8 mouse cellular contexts compared by ENCODE assay signal in genomic region chr17:46650232-46651031, GRCm38 (mm10). TPM values are rescaled to one million over a fixed set of nuclear protein-coding genes. Genes with fewer than 3 reads are reported as not detected.
A peak's percentile ranks its signal among the peaks of the same experiment; 100 is the strongest.
DNase-seq lines count a peak whose midpoint lies in the region; ATAC-seq lines count a peak whose summit lies in the region.

TSS of gene Cul7 (plus strand) at chr17:46650337.

- no peaks in the 10 kb centered on the region for H3K27me3 ChIP-seq in hindbrain, embryonic 15.5 days

- H3K9ac ChIP-seq in hindbrain, embryonic 15.5 days: peak within 1 kb of the TSS; percentile 86

- peaks cover 31% of the 10 kb centered on the region for H3K36me3 ChIP-seq in hindbrain, embryonic 15.5 days

- peak; percentile 95 for ATAC-seq in hindbrain, embryonic 15.5 days (ENCODE audit: low FRiP score, low read depth)

- H3K4me1 ChIP-seq in hindbrain, embryonic 15.5 days (replicated peaks): peaks cover 44% of the 10 kb centered on the region

- H3K9me3 ChIP-seq in hindbrain, embryonic 15.5 days: no peaks in the 10 kb centered on the region

- peak within 1 kb of the TSS; percentile 95 for H3K27ac ChIP-seq in hindbrain, embryonic 15.5 days (replicated peaks)

- H3K4me3 ChIP-seq in hindbrain, embryonic 15.5 days: peak within 1 kb of the TSS; percentile 57

- DNase-seq in WW6 (ENCODE audit: low read depth, low spot score): peak; percentile 74
- peak; percentile 84 to 90 for DNase-seq in cerebellum, postnatal 36 days
- DNase-seq in gastrocnemius, adult 18-20 months (ENCODE audit: low spot score): peak; percentile 87
- peak; percentile 84 to 92 for DNase-seq in left cerebral cortex, adult 18-20 months (ENCODE audit: low spot score in 2 of 2)
- peak; percentile 95 to 98 for DNase-seq in lung, postnatal 4 days
- DNase-seq in retina, postnatal 1 day: peak; percentile 97
- DNase-seq in thymus, postnatal 4 days: peak; percentile 95

- H3K4me2 ChIP-seq in hindbrain, embryonic 15.5 days: peak within 1 kb of the TSS; percentile 90

- WGBS in hindbrain, embryonic 15.5 days: under 1% methylated on average over 49 of the region's 58 CpGs

RNA-seq across cellular contexts. Expression of gene Cul7, which starts in this region (rescaled TPM):
- total RNA-seq in gastrocnemius, adult 18-20 months (2021): 1 to 10 TPM; 3.4 to 4.1 TPM
- polyA plus RNA-seq in hindbrain, embryonic 15.5 days (2015; fragmentation: Nextera tagmentation; extraction: Ambion mirVana): 38.4 and 43.8 TPM in 2 replicates
- total RNA-seq in left cerebral cortex, adult 18-20 months (2021): 10 to 100 TPM; 26.1 to 27.1 TPM

Comparison
In these comparisons a context has a peak if more than half of its experiments do, and no peak if none do; other contexts are left out.
1. Peak in every context shown above with its lines: DNase-seq, ATAC-seq, H3K4me3 ChIP-seq and H3K27ac ChIP-seq.
2. RNA of gene Cul7 (total RNA-seq): 26.1 to 27.1 TPM in left cerebral cortex, adult 18-20 months; 3.4 to 4.1 TPM in gastrocnemius, adult 18-20 months; every median in the first group is over 4 times any median in the second.